Mouse (Mus musculus): Measurements from ENCODE around the gene Btf3l4.

Btf3l4 gene

DNA sequence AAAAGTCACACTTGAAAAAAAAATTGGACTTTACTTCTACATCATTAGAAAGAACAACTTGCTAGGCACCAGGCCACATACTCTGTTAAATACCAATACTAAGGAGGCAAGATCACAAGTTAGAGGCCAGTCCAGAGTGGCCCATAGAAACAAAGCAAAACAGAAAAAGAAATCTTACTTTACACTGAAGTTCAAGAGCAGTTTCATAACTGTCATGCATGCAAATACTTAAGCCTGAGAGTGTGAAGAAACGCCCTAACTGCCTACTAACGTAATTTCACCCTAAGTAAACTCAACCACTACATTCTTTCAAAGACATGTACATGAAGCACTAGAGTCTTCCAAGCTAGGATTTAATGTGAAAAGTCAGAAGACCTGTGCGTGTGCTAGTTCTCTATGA, 7.7 kb downstream of the Btf3l4 start:
- DNase-seq (ENCODE audit: low read depth in 2 of 2, low spot score in 2 of 2) = no peak

- no peak for DNase-seq (ENCODE audit: low read depth in 2 of 2, low spot score in 2 of 2)
Observed at GRCm38 (mm10) chr4:108811550-108811949, 21.9 kb downstream of the Btf3l4 start.

DNA sequence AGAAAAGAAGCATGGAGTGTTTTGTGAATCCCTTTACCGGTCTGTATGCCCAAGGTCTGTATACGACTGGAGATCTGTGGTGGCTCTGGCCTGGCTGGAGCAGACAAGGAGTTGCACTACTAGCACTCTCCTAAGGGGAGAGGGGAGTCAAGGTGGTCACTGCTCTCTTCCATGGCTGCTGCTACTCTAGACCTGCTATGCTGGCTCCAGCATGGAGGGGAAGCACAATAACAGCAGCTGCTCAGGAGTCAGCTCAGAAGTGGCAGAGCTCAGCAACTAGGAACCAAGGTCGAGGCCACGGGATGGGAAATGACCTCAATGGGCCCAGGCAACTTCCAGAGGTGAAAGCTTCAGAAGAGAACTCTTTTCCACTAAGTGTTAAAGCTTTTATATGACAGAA, 22.3 kb downstream of the Btf3l4 start:
- no peak for DNase-seq (ENCODE audit: low read depth in 2 of 2, low spot score in 2 of 2)

- no peak for DNase-seq (ENCODE audit: low read depth in 2 of 2, low spot score in 2 of 2)
Observed at GRCm38 (mm10) chr4:108803535-108803934, 29.9 kb downstream of the Btf3l4 start.

GRCm38 (mm10) chr4:108798083-108798830, 35.2 kb downstream of the Btf3l4 start:
- DNase-seq (ENCODE audit: low read depth in 2 of 2, low spot score in 2 of 2) = peak in 1 of 2 experiments; percentile 30

DNA sequence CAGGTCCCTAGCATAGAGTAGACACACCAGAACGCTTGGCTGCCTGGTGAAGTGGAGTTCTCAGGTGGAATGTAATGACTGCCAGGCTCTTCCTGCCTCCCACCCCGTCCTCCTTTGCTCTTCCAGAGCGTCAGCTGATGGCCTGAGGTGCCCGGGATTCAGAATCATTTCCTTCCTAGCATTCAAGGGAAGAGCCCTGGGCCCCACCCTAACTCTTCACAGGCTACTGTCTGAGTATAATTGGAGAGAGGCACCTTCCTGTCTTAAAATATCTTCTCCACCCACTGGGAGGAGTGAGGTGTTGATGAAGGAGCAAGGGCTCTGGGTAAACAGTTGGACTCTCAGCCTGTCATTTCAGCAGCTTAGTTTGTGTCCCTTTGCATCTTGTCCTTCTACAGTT, 36.7 kb downstream of the Btf3l4 start:
- DNase-seq (ENCODE audit: low read depth in 2 of 2, low spot score in 2 of 2) = no peak

GRCm38 (mm10) chr4:108793941-108794340, 39.5 kb downstream of the Btf3l4 start:
- DNase-seq (ENCODE audit: low read depth in 2 of 2, low spot score in 2 of 2) = no peak

DNA sequence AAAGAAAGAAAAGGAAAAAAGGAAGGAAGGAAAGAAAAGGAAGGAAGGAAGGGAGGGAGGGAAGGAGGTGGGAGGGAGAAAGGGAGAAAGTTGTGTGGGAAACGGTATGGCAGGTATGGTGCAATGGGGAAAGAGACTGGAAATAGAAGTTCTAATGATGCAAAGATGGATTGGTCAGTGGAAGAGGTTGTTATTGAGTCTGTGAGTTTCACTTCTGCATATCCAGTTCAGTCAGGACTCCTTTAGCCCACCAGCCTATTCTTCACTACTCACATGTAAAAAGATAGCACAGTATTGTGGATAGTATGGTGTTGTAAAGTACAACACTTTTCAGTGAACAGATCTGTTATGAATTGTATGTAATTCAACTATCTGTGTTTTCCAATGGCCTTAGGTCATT, 42.9 kb downstream of the Btf3l4 start:
- DNase-seq (ENCODE audit: low read depth in 2 of 2, low spot score in 2 of 2) = no peak

GRCm38 (mm10) chr4:108789258-108789936, 44.0 kb downstream of the Btf3l4 start:
- DNase-seq (ENCODE audit: low read depth in 2 of 2, low spot score in 2 of 2) = no peak

GRCm38 (mm10) chr4:108782421-108783085, 50.9 kb downstream of the Btf3l4 start:
- no peak for DNase-seq (ENCODE audit: low read depth in 2 of 2, low spot score in 2 of 2)

- DNase-seq (ENCODE audit: low read depth in 2 of 2, low spot score in 2 of 2) = no peak
Observed at GRCm38 (mm10) chr4:108781596-108781995, 51.8 kb downstream of the Btf3l4 start.

DNA sequence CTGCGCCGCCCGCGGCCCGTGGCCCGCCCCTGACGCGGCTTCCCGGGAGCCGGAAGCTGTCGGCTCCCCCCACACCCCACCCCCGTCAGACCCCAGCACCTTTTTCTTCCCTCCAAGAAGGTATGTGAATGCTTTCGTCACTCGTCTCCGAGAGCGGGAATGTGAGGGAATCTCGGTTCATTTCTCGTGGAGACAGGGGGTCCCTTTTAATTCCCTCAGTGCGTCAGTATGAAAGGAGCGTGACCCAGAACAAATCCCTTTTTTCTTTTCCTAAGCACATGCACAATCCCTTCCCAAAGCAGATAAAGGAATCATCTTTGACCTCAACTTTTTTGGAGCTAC, 52.6 kb downstream of the Btf3l4 start:
- DNase-seq (ENCODE audit: low read depth in 2 of 2, low spot score in 2 of 2) = no peak

DNA sequence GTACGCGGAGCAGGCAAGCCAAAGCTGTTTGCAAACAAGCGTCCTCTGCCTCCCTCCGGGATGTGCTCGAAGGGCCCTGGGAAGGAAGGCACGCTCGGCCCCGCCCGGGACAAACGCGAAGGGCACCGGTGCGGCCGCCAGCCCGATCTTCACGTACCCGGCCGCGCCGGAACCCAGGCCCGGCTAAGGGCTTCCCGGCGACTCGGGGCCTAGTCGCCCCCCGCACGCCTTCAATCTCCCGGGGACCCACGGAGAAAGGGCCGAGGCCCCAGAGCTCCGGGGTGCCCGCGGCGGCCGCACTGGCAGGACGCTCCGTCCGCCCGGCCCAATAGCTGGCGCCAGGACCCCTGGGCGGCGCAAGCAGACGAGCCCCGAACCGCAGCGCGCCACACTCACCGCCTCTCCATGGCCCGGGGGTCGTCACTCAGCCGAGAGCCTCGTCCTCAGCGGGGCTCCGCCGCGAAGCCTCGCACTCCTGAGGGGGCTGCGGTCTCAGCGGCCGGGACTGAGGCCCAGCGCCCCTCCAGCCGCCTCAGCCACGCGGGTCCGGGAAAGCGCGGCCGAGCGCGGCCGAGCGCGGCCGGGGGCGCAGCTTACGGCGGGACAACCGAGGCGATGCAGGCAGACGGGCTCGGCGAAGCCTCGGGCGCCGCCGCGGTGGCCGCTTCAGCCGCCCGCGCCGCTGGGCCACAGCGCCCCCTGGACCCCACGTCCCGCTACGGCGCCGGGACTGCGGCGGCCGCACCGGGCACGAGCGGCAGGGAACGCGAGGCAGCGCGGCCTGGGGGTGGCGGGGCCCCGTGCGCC, 53.2 kb downstream of the Btf3l4 start, which contains the start of gene Zfyve9:
TSS of gene Zfyve9 (minus strand) at position 742 of the 807 bp plus-strand sequence.
- peak; percentile 35 to 41 for DNase-seq (ENCODE audit: low read depth in 2 of 2, low spot score in 2 of 2)

GRCm38 (mm10) chr4:108779763-108780056, 53.7 kb downstream of the Btf3l4 start:
- no peak for DNase-seq (ENCODE audit: low read depth in 2 of 2, low spot score in 2 of 2)

DNA sequence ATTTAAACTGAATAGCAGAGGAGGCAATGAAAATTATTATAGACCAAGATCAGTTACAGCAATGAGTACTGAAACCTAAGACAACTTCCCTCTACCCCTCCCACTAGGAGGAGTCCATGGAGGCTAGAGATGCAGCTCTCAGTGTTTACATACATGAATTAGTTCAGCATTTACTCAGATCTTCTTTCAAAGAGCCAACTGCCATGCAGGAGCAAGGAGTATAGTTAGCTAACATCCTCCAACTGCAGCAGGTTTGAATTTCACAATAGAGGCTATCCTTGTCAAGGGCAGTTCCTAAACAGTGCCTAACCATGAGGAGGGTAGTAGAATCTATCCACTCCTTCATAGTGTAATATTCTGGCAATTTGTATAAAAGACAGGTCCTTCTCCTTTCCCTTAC, 64.9 kb downstream of the Btf3l4 start:
- DNase-seq (ENCODE audit: low read depth in 2 of 2, low spot score in 2 of 2) = no peak
